ENCODE assay signal across 34 mouse cellular contexts in genomic region chr6:108720978-108721377, GRCm38 (mm10).
"Had no signal": no experiment of that assay in that cellular context is flagged by ENCODE, and none has a peak within 500 bp of the region (broad histone marks: within the 10 kb centered on the region; RNA-seq: fewer than 3 reads in every experiment).

No protein-coding gene starts in this region.

- H3K9me3 ChIP-seq: heart, embryonic 10.5 days; heart, embryonic 13.5 days; heart, embryonic 15.5 days; hindbrain, embryonic 10.5 days; hindbrain, embryonic 12.5 days; hindbrain, embryonic 13.5 days; hindbrain, embryonic 15.5 days; intestine, embryonic 15.5 days; kidney, embryonic 15.5 days had no signal

- DNase-seq: heart, postnatal 10 days; heart, postnatal 14 days; heart, postnatal 36 days; heart, postnatal 4 days; kidney, adult 11 months; kidney, adult 18-20 months; kidney, adult 2 months; kidney, adult 8-10 months; kidney, adult 9 months; kidney, postnatal 10 days; kidney, postnatal 14 days; kidney, postnatal 25 days; kidney, postnatal 36 days; kidney, postnatal 4 days; layer of hippocampus, postnatal 36 days had no signal

- H3K9ac ChIP-seq: heart, embryonic 13.5 days; heart, embryonic 15.5 days; hindbrain, embryonic 12.5 days; hindbrain, embryonic 13.5 days; hindbrain, embryonic 14.5 days; hindbrain, embryonic 15.5 days; intestine, embryonic 15.5 days; kidney, embryonic 15.5 days had no signal

- ATAC-seq: hindbrain, embryonic 16.5 days; hindbrain, postnatal 0 days; inflammation-experienced regulatory T-cells, adult 6 months; intestine, embryonic 15.5 days; intestine, embryonic 16.5 days; intestine, postnatal 0 days had no signal

- H3K27me3 ChIP-seq: heart, embryonic 13.5 days; heart, embryonic 15.5 days; hindbrain, embryonic 12.5 days; hindbrain, embryonic 13.5 days; hindbrain, embryonic 15.5 days; intestine, embryonic 15.5 days; kidney, embryonic 15.5 days had no signal

- H3K27ac ChIP-seq: heart, embryonic 10.5 days; heart, embryonic 13.5 days; heart, embryonic 15.5 days; hindbrain, embryonic 10.5 days; hindbrain, embryonic 12.5 days; hindbrain, embryonic 13.5 days; hindbrain, embryonic 14.5 days; hindbrain, embryonic 15.5 days; hindbrain, postnatal 0 days; intestine, embryonic 15.5 days; kidney, embryonic 15.5 days; kidney, postnatal 0 days had no signal

- H3K4me1 ChIP-seq: heart, embryonic 15.5 days; hindbrain, embryonic 12.5 days; hindbrain, embryonic 13.5 days; hindbrain, embryonic 15.5 days; intestine, embryonic 15.5 days had no signal

- H3K4me2 ChIP-seq: heart, embryonic 11.5 days; heart, embryonic 13.5 days; heart, embryonic 15.5 days; hindbrain, embryonic 12.5 days; hindbrain, embryonic 13.5 days; hindbrain, embryonic 14.5 days; hindbrain, embryonic 15.5 days; intestine, embryonic 15.5 days; kidney, embryonic 15.5 days had no signal

- H3K36me3 ChIP-seq: heart, embryonic 10.5 days; heart, embryonic 13.5 days; heart, embryonic 15.5 days; hindbrain, embryonic 10.5 days; hindbrain, embryonic 12.5 days; hindbrain, embryonic 13.5 days; hindbrain, embryonic 15.5 days; intestine, embryonic 15.5 days; kidney, embryonic 15.5 days had no signal

- H3K4me3 ChIP-seq: heart, embryonic 10.5 days; heart, embryonic 13.5 days; heart, embryonic 15.5 days; hindbrain, embryonic 10.5 days; hindbrain, embryonic 12.5 days; hindbrain, embryonic 13.5 days; hindbrain, embryonic 15.5 days; intestine, embryonic 15.5 days; kidney, embryonic 15.5 days; layer of hippocampus, adult 2 months; left cerebral cortex, adult 2 months had no signal
